Mouse (Mus musculus): ENCODE measurements around the gene Abcb9. TPM values are rescaled to one million over a fixed set of nuclear protein-coding genes. Genes with fewer than 3 reads are reported as not detected.
A peak's percentile ranks its signal among the peaks of the same experiment; 100 is the strongest.

Abcb9 gene
- polyA plus RNA-seq, 1 experiment from 2014 or later = 2.7 TPM

DNA sequence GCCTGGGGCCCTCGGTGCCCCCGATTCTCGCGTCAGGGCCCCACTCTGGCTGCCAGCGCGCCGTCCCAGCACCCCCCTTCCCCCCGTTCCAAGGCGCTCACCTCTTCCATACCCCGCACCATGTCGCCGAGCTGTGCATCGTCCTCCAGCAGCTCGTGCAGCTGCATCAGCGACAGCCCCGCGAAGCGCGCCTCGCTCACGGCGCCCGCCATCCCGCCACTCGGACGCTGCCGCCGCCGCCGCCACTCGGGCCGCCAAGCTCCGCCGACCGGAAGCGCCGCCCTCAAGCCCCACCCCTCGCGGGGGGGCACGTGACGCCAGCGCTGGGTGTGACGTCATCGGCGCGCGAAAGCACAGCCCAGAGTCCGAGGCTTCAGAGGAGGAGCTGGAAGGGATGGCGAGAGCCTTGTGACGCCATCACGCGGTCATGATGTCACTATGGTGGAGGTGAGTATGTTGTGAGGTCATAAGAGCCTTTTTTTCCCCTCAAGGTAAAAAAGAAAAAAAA, 63.5 kb downstream of the Abcb9 start, which contains the start of gene Vps37b:
Gene Vps37b (minus strand): TSS at position 270 of the 508 bp plus-strand sequence.
- Histone ChIP-seq H3K27ac (ENCODE audit: low read length) (peak within 1 kb of the TSS; percentile 92), H3K27me3 (ENCODE audit: control insufficient read depth, insufficient read depth, low read depth, low read length) (no peaks in the 10 kb centered on the region), H3K36me3 (ENCODE audit: control insufficient read depth, insufficient read depth, low read length) (no peaks in the 10 kb centered on the region), H3K4me1 (replicated peaks; ENCODE audit: control insufficient read depth, insufficient read depth, low read length) (peaks cover 31% of the 10 kb centered on the region), H3K9ac (ENCODE audit: low read length) (peak within 1 kb of the TSS; percentile 98), H3K4me2 (ENCODE audit: low read depth, low read length) (peak within 1 kb of the TSS; percentile 82), H3K9me3 (ENCODE audit: control insufficient read depth, low read length) (no peaks in the 10 kb centered on the region), H3K4me3 (ENCODE audit: low read length) (peak within 1 kb of the TSS; percentile 84)
- peak; percentile 82 for ATAC-seq (ENCODE audit: low read depth)
- WGBS = under 1% methylated on average over 52 of the region's 52 CpGs

DNA sequence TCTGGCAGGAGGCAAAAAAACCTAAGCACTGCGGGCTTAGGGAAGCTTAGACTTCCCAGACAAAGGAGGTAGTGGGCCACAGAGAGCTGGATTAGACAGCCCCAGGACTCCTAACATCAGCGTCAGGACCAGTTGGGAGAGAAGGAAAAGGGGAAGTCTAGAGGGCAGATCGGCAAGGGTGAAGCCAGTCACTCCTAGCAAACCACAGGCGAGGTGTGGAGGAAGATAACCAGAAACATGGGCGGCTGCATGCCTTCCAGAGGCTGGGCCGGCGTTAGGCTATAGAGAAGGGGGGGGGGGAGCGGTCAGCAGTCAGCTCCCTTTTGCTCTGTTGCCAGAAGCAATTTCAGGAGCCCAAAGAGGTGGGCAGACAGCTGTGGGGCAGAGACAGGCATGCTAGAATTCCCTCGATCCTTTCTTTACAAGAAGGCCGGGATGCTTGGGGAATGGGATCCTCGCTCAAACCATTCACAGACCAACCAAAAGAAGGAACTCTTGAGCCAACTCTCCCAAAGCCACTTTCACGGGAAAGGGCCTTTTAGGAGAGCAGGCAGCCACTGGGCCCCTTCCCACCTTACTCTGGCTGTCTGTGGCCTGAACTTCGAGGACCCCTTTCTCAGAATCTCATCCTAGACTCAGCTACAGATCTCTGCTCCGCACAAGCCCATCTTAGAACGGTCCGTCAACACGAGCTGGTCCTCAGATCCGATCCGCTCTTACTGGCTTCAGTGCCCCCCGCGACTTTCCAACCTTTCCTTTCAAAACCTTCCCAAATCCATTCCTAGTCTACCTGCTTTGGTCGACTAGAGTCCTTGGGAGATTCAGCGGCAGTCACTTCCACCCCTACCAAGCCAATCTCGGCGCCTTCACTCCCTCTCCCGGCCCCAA, 64.3 kb downstream of the Abcb9 start:
- H3K36me3 ChIP-seq (ENCODE audit: control insufficient read depth, insufficient read depth, low read length) = no peaks in the 10 kb centered on the region
- H3K4me2 ChIP-seq (ENCODE audit: low read depth, low read length) = peak overlapping the region; percentile 82
- peak overlapping the region; percentile 98 for H3K9ac ChIP-seq (ENCODE audit: low read length)
- peak overlapping the region; percentile 92 for H3K27ac ChIP-seq (ENCODE audit: low read length)
- H3K27me3 ChIP-seq (ENCODE audit: control insufficient read depth, insufficient read depth, low read depth, low read length) = no peaks in the 10 kb centered on the region
- ATAC-seq (ENCODE audit: low read depth) = peak; percentile 24
- no peaks in the 10 kb centered on the region for H3K9me3 ChIP-seq (ENCODE audit: control insufficient read depth, low read length)
- peaks cover 36% of the 10 kb centered on the region for H3K4me1 ChIP-seq (replicated peaks; ENCODE audit: control insufficient read depth, insufficient read depth, low read length)
- WGBS = 1% methylated on average over 25 of the region's 26 CpGs
- H3K4me3 ChIP-seq (ENCODE audit: low read length) = peak overlapping the region; percentile 84

DNA sequence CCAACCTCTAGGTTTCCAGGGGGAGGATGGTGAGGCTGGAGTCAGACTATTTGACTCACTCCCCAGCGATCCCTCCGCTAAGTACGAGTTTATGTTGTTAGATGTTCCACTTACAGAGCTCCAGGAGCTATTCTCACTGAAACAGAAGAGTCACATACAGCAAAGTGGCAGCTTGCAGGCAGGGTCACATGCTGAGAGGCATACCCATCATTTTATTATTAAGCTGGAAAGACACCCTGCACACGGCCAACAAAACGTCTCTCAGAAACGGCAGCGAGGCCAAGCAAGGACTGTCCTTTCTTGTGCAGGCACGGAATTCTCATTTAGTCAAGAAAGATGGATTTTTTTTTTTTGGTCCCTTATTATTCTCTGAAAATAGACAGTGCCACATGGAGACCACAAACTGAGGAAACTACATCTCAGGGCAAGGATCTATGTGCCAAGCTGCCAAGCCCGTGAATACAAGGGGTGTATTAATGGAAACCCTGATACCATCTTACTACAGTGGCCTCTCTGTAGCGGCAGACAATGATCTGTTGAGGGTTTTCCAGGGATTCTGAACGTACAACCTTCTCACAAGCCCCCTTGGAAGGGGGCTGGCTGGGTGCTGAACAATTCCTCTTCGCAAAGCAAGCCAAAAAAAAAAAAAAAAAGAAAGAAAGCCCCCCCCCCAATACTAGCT, 65.1 kb downstream of the Abcb9 start:
- H3K9me3 ChIP-seq (ENCODE audit: control insufficient read depth, low read length) = no peaks in the 10 kb centered on the region
- H3K4me1 ChIP-seq (replicated peaks; ENCODE audit: control insufficient read depth, insufficient read depth, low read length) = peaks cover 44% of the 10 kb centered on the region
- H3K36me3 ChIP-seq (ENCODE audit: control insufficient read depth, insufficient read depth, low read length) = no peaks in the 10 kb centered on the region
- H3K27me3 ChIP-seq (ENCODE audit: control insufficient read depth, insufficient read depth, low read depth, low read length) = no peaks in the 10 kb centered on the region
- 0 out of 2 replicates have a peak overlapping the region, but pooled peaks have one; percentile 0 for H3K27ac ChIP-seq (ENCODE audit: low read length)
- peak overlapping the region; percentile 98 for H3K9ac ChIP-seq (ENCODE audit: low read length)
- H3K4me2 ChIP-seq (ENCODE audit: low read depth, low read length) = peak overlapping the region; percentile 82
- WGBS = 38% methylated on average over 12 of the region's 12 CpGs
- H3K4me3 ChIP-seq (ENCODE audit: low read length) = peak overlapping the region; percentile 84
- ATAC-seq (ENCODE audit: low read depth) = no peak

DNA sequence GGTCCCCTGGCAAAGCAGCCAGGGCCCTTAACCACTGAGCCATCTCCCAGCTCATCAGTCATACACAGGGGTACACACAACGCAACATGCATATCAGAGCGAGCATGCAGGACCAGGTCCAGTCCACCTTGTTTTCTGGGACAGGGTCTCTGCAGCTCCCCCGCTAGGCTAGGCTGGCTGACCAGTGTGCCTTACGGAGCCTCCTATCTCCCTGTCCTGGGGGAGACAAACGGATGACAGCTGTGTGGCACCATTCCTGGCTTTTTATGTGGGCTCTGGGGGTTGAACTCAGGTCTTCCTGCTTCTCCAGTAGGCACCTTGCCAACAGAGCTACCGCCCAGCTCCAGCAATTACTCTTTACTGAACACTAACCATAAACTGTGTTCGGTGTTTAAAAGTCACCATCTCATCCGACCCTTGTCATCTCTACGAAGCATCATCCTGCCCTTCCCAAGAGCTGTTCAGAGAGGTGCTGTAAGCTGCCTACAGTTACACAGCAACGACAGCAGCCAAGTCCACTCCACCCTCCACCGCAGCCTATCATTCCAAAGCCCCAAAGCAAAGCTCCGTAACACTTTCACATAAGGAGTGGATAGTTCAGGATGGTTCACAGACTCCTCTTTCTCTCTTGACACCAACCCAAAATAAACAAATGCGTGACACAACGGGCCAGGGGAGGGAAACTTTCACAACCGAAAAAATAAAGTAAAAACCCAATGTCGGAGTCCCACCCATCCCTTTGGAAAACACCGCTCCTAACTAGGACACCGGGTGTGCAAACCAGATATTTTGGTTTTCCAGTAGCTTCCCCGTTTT, 66.2 kb downstream of the Abcb9 start:
- peak overlapping the region; percentile 1; the same call in 1 of the 2 replicates for H3K4me3 ChIP-seq (ENCODE audit: low read length)
- no peaks in the 10 kb centered on the region for H3K27me3 ChIP-seq (ENCODE audit: control insufficient read depth, insufficient read depth, low read depth, low read length)
- ATAC-seq (ENCODE audit: low read depth) = no peak
- no peaks in the 10 kb centered on the region for H3K36me3 ChIP-seq (ENCODE audit: control insufficient read depth, insufficient read depth, low read length)
- peaks cover 49% of the 10 kb centered on the region for H3K4me1 ChIP-seq (replicated peaks; ENCODE audit: control insufficient read depth, insufficient read depth, low read length)
- 0 out of 2 replicates have a peak overlapping the region, but pooled peaks have one; percentile 21 for H3K9ac ChIP-seq (ENCODE audit: low read length)
- peak overlapping the region; percentile 33 for H3K4me2 ChIP-seq (ENCODE audit: low read depth, low read length)
- H3K27ac ChIP-seq (ENCODE audit: low read length) = no peak overlapping the region
- H3K9me3 ChIP-seq (ENCODE audit: control insufficient read depth, low read length) = no peaks in the 10 kb centered on the region
- 68% methylated on average over 19 of the region's 19 CpGs for WGBS

DNA sequence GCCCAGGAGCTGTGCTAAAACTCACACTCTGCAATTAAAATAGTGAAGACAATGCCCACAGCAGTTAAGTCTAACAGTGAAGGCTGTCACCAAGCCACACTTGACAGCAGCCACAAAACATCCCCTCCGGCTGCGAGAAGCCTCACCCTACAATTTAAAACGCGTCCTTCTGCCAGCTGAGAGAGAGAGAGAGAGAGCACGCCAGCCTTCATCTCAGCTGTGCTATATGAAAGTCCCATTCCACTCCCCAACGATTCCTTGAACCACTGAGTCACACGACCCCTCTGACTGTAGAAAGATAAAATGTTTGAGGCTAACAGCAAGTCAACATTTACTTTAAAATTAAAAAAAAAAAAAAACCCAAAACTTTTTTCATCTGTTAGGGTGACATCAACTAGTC, 66.9 kb downstream of the Abcb9 start:
- H3K9me3 ChIP-seq (ENCODE audit: control insufficient read depth, low read length) = no peaks in the 10 kb centered on the region
- 71% methylated on average over 7 of the region's 7 CpGs for WGBS
- no peak overlapping the region for H3K27ac ChIP-seq (ENCODE audit: low read length)
- H3K4me2 ChIP-seq (ENCODE audit: low read depth, low read length) = no peak overlapping the region
- peaks cover 49% of the 10 kb centered on the region for H3K4me1 ChIP-seq (replicated peaks; ENCODE audit: control insufficient read depth, insufficient read depth, low read length)
- ATAC-seq (ENCODE audit: low read depth) = no peak
- no peak overlapping the region for H3K4me3 ChIP-seq (ENCODE audit: low read length)
- H3K36me3 ChIP-seq (ENCODE audit: control insufficient read depth, insufficient read depth, low read length) = no peaks in the 10 kb centered on the region
- no peaks in the 10 kb centered on the region for H3K27me3 ChIP-seq (ENCODE audit: control insufficient read depth, insufficient read depth, low read depth, low read length)
- H3K9ac ChIP-seq (ENCODE audit: low read length) = no peak overlapping the region

DNA sequence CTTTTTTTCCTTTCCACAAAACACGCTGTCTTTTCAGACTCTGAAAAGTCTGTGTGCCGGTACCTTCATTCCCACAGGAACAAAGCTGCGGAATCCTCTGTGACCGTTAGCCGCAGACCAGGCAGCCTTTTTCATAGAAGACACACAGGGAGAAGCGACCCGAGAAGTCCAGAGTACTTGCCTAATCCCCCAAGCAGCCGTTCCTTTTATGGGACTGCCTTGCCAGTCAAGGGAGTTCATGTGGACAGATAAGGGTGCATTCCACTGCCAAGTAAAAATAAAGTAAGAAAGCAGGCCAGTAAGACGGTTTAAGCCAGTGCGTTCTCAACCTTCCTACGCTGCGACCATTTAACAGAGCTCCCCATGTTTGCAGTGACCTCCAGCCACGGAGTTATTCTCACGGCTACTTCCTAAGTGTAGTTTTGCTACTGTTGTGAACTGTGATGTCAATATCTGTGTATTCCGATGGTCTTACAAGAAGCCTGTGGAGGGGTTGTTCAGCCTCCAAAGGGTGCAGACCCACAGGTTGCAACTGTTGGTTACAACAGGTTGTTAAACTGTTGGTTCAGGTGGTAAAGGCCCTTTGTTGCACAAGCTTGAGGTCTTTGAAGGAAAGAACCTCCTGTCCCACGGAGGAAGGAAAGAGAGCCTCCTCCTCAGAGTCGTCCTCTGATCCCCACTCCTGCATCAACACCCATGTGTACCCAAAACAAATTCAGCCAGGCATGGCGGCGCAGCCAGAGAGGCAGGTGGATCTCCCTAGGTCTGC, 67.7 kb downstream of the Abcb9 start:
- 0 out of 2 replicates have a peak overlapping the region, but pooled peaks have one; percentile 14 for H3K27ac ChIP-seq (ENCODE audit: low read length)
- WGBS = 61% methylated on average over 19 of the region's 19 CpGs
- peaks cover 49% of the 10 kb centered on the region for H3K4me1 ChIP-seq (replicated peaks; ENCODE audit: control insufficient read depth, insufficient read depth, low read length)
- no peak for ATAC-seq (ENCODE audit: low read depth)
- no peak overlapping the region for H3K4me2 ChIP-seq (ENCODE audit: low read depth, low read length)
- no peaks in the 10 kb centered on the region for H3K9me3 ChIP-seq (ENCODE audit: control insufficient read depth, low read length)
- no peaks in the 10 kb centered on the region for H3K27me3 ChIP-seq (ENCODE audit: control insufficient read depth, insufficient read depth, low read depth, low read length)
- H3K4me3 ChIP-seq (ENCODE audit: low read length) = no peak overlapping the region
- H3K36me3 ChIP-seq (ENCODE audit: control insufficient read depth, insufficient read depth, low read length) = no peaks in the 10 kb centered on the region
- no peak overlapping the region for H3K9ac ChIP-seq (ENCODE audit: low read length)

DNA sequence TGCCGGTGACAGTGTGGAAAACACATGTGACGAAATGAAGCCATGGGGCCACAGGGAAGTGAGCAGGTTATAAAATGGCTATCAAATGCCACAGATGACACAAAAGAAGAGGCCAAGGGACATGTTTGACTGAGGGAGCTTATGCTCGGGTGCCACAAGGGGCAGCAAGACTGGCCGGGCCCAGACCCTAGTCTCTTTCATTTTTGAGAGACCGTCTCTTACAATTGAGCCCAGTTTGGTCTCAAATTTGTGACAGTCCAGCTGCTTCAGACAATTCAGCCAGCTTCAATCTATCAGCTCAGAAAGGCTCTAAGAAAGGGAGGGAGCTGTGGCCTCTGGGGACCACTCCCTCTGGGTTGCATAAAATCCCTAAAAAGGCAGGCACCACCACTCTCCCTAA, 69.0 kb downstream of the Abcb9 start:
- no peak overlapping the region for H3K9ac ChIP-seq (ENCODE audit: low read length)
- no peak overlapping the region for H3K27ac ChIP-seq (ENCODE audit: low read length)
- no peaks in the 10 kb centered on the region for H3K27me3 ChIP-seq (ENCODE audit: control insufficient read depth, insufficient read depth, low read depth, low read length)
- H3K4me3 ChIP-seq (ENCODE audit: low read length) = no peak overlapping the region
- H3K4me1 ChIP-seq (replicated peaks; ENCODE audit: control insufficient read depth, insufficient read depth, low read length) = peaks cover 51% of the 10 kb centered on the region
- no peaks in the 10 kb centered on the region for H3K9me3 ChIP-seq (ENCODE audit: control insufficient read depth, low read length)
- WGBS = 81% methylated on average over 5 of the region's 5 CpGs
- no peaks in the 10 kb centered on the region for H3K36me3 ChIP-seq (ENCODE audit: control insufficient read depth, insufficient read depth, low read length)
- no peak for ATAC-seq (ENCODE audit: low read depth)
- no peak overlapping the region for H3K4me2 ChIP-seq (ENCODE audit: low read depth, low read length)

DNA sequence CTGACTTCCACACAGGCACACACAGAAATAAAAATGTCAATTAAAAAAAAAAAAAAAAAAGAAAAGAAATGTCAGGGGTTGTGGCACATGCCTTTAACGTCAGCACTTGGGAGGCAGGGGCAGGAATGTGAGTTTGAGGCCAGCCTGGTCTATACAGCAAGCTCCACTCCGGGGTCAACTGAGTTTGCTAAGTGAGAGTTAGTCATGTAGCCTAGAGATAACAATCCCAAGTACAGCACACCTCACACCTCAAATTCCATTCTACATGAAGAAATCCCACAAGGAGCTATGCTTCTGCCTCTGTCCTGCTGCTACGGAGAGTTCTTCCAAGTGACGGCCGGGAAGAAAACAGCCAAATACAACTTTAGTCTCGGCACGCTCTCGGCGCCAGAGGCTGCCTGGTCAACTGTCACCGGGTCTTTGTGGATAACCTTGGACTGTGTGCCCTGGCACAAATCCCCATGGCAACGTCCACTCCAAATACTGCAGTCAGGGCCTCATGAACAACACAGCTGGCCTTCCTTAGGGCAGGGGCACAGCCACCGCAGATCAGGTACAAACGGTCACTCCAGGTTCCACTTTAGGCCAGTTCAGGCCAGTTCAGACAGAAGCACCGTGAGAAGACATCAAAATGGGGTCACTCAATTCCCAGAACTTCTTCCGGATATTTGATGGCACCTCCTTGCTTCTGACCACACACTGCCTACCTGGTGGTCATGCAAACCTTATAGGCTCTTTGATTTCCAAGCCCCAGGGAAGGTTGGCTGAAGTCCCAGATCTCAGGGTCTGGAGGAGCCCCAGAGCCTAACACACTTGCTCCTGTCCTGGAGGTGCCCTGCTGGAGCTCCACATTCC, 69.8 kb downstream of the Abcb9 start:
- 76% methylated on average over 15 of the region's 15 CpGs for WGBS
- Histone ChIP-seq H3K4me3 (ENCODE audit: low read length) (no peak overlapping the region), H3K36me3 (ENCODE audit: control insufficient read depth, insufficient read depth, low read length) (no peaks in the 10 kb centered on the region), H3K27ac (ENCODE audit: low read length) (no peak overlapping the region), H3K9me3 (ENCODE audit: control insufficient read depth, low read length) (no peaks in the 10 kb centered on the region), H3K4me2 (ENCODE audit: low read depth, low read length) (no peak overlapping the region), H3K9ac (ENCODE audit: low read length) (no peak overlapping the region), H3K27me3 (ENCODE audit: control insufficient read depth, insufficient read depth, low read depth, low read length) (no peaks in the 10 kb centered on the region), H3K4me1 (replicated peaks; ENCODE audit: control insufficient read depth, insufficient read depth, low read length) (peaks cover 56% of the 10 kb centered on the region)
- no peak for ATAC-seq (ENCODE audit: low read depth)
